Mouse (Mus musculus): ENCODE results near the gene Cep164. TPM values are rescaled to one million over a fixed set of nuclear protein-coding genes. Genes with fewer than 3 reads are reported as not detected.

Gene Cep164
- polyA plus RNA-seq (2015; fragmentation: Nextera tagmentation; extraction: Ambion mirVana): 17.2 and 17.5 TPM in 2 replicates

GRCm38 (mm10) chr9:45828291-45828963 lies at the start of gene Cep164:
TSS of gene Cep164 (minus strand) at chr9:45828691.

GRCm38 (mm10) chr9:45838434-45839138 lies 10.1 kb upstream of the Cep164 start, which contains the start of gene Bace1:
TSS of gene Bace1 (plus strand) at chr9:45838580.

Other genes with a start within 250 kb of the Cep164 start
- gene Bace1, start 9.9 kb upstream of the Cep164 start, polyA plus RNA-seq (2015; fragmentation: Nextera tagmentation; extraction: Ambion mirVana): 9.6 and 12.9 TPM in 2 replicates
- gene Pcsk7, start 77.8 kb upstream of the Cep164 start, polyA plus RNA-seq (2015; fragmentation: Nextera tagmentation; extraction: Ambion mirVana): 10.4 and 11.4 TPM in 2 replicates
- 28.1 and 31.2 TPM in 2 replicates for gene Rnf214, start 78.2 kb upstream of the Cep164 start, polyA plus RNA-seq (2015; fragmentation: Nextera tagmentation; extraction: Ambion mirVana)
- gene Tagln, start 107.4 kb upstream of the Cep164 start, polyA plus RNA-seq (2015; fragmentation: Nextera tagmentation; extraction: Ambion mirVana): 106 and 124 TPM in 2 replicates
- gene Sidt2, start 126.6 kb upstream of the Cep164 start, polyA plus RNA-seq (2015; fragmentation: Nextera tagmentation; extraction: Ambion mirVana): 30.6 and 34.0 TPM in 2 replicates
- gene Pafah1b2, start 184.0 kb upstream of the Cep164 start, polyA plus RNA-seq (2015; fragmentation: Nextera tagmentation; extraction: Ambion mirVana): 66.6 and 68.7 TPM in 2 replicates
- gene Sik3, start 184.1 kb upstream of the Cep164 start, polyA plus RNA-seq (2015; fragmentation: Nextera tagmentation; extraction: Ambion mirVana): 5.6 and 6.5 TPM in 2 replicates